Mouse (Mus musculus) ES-E14 (cell line): Measurements from ENCODE around the gene Tbx20.

ENCODE experiments used
- CHD2 ChIP-seq: IDR thresholded peaks from 2 replicates; pipeline ENCODE4 v1.6.1; 2014; ENCODE audit warnings: mild to moderate bottlenecking, low read depth, low read length, inconsistent platforms
- HCFC1 ChIP-seq: IDR thresholded peaks from 2 replicates; pipeline ENCODE4 v1.6.1; 2012; ENCODE audit warnings: low read length, inconsistent platforms, borderline replicate concordance; ENCODE audit not compliant: insufficient read depth
- MAFK ChIP-seq: IDR thresholded peaks from 2 replicates; pipeline ENCODE4 v1.6.1; 2014; ENCODE audit warnings: mild to moderate bottlenecking, low read depth, low read length, inconsistent platforms; ENCODE audit not compliant: insufficient read depth
- ZC3H11A ChIP-seq: IDR thresholded peaks from 2 replicates; pipeline ENCODE4 v1.6.1; 2012; ENCODE audit warnings: low read depth, mild to moderate bottlenecking, inconsistent platforms, low read length, borderline replicate concordance
- ZNF384 ChIP-seq: IDR thresholded peaks from 2 replicates; pipeline ENCODE4 v1.6.1; 2012; ENCODE audit warnings: low read depth, low read length, inconsistent platforms

GRCm38 (mm10) chr9:24777961-24778360 lies 3.9 kb upstream of the Tbx20 start:
- TF ChIP-seq CHD2 = no peak
- TF ChIP-seq HCFC1 = no peak
- no peak for TF ChIP-seq ZNF384
- TF ChIP-seq MAFK = no peak
- no peak for TF ChIP-seq ZC3H11A
